Mouse (Mus musculus) liver, embryonic 11.5 days (tissue): ENCODE results near the gene 1700102P08Rik. TPM values are rescaled to one million over a fixed set of nuclear protein-coding genes. Genes with fewer than 3 reads are reported as not detected.
A peak's percentile ranks its signal among the peaks of the same experiment; 100 is the strongest.

ENCODE experiments used
- ATAC-seq: fragments of 200-750 bp; cut with Nextera tagmentation; replicated peaks from 2 replicates; pipeline ENCODE4 v1.8.0; 2017; ENCODE audit warnings: moderate number of reproducible peaks, mild to moderate bottlenecking, moderate TSS enrichment, moderate library complexity; ENCODE audit not compliant: low FRiP score
- DNase-seq: peaks from one replicate; pipeline ENCODE4 v3.0.0-alpha.2; 2017; ENCODE audit warnings: low spot score
- H3K27ac ChIP-seq: fragments of 300-500 bp; sonication (generic); 2 replicates; pipeline ENCODE4 v1.5.1; 2014; ENCODE audit warnings: mild to moderate bottlenecking, low read depth, low read length, control low read depth
- H3K27me3 ChIP-seq: fragments of 300-500 bp; sonication (generic); replicated peaks from 2 replicates; pipeline ENCODE4 v1.6.1; 2014; ENCODE audit warnings: low read length, mixed read lengths; ENCODE audit not compliant: control insufficient read depth, insufficient read depth
- H3K36me3 ChIP-seq: fragments of 300-500 bp; sonication (generic); 2 replicates; pipeline ENCODE4 v1.6.1; 2014; ENCODE audit warnings: mild to moderate bottlenecking, low read length, moderate library complexity, mixed read lengths; ENCODE audit not compliant: control insufficient read depth, insufficient read depth
- H3K4me1 ChIP-seq: fragments of 300-500 bp; sonication (generic); replicated peaks from 2 replicates; pipeline ENCODE4 v1.6.1; 2014; ENCODE audit warnings: low read length, mixed read lengths; ENCODE audit not compliant: control insufficient read depth, insufficient read depth
- H3K4me2 ChIP-seq: fragments of 300-500 bp; sonication (generic); 2 replicates; pipeline ENCODE4 v1.6.1; 2014; ENCODE audit warnings: mild to moderate bottlenecking, control low read depth, moderate library complexity
- H3K4me3 ChIP-seq: fragments of 300-500 bp; sonication (generic); 2 replicates; pipeline ENCODE4 v1.5.1; 2014; ENCODE audit warnings: low read depth, low read length, control low read depth
- H3K9ac ChIP-seq: fragments of 300-500 bp; sonication (generic); 2 replicates; pipeline ENCODE4 v1.6.1; 2014; ENCODE audit warnings: low read depth, low read length, control low read depth
- H3K9me3 ChIP-seq: fragments of 300-500 bp; sonication (generic); 2 replicates; pipeline ENCODE4 v1.6.1; 2016; ENCODE audit warnings: low read length, inconsistent platforms, mixed read lengths; ENCODE audit not compliant: control insufficient read depth
- WGBS: fragments of 180-500 bp; shearing (Covaris S2); extraction: QIAGEN DNeasy Blood & Tissue Kit; methylation state at CpG from one replicate; pipeline ENCODE4 v1.1.7; 2014; 5-methylcytosine and 5-hydroxymethylcytosine counted together
- polyA plus RNA-seq: library from polyadenylated mRNA; unstranded; fragments of >200 nt; fragmentation: Nextera tagmentation; extraction: Ambion mirVana; gene quantifications from 2 replicates; pipeline ENCODE4 v1.2.1, GENCODE M21; 2014

1700102P08Rik gene
- polyA plus RNA-seq, 1 experiment from 2014 or later = 0.81 TPM

- H3K9ac ChIP-seq = no peak overlapping the region
- H3K4me3 ChIP-seq = 0 out of 2 replicates have a peak overlapping the region, but pooled peaks have one; percentile 0
- H3K27ac ChIP-seq = no peak overlapping the region
- peak; percentile 58; the same call in 1 of the 2 replicates for ATAC-seq
- H3K4me2 ChIP-seq = peak overlapping the region; percentile 37
- no peaks in the 10 kb centered on the region for H3K27me3 ChIP-seq
- H3K9me3 ChIP-seq = no peaks in the 10 kb centered on the region
- peak; percentile 45 for DNase-seq
- H3K36me3 ChIP-seq = no peaks in the 10 kb centered on the region
- WGBS = 44% methylated on average over 32 of the region's 32 CpGs
- no peaks in the 10 kb centered on the region for H3K4me1 ChIP-seq
Measured at GRCm38 (mm10) chr9:108431431-108432067, 38.9 kb downstream of the 1700102P08Rik start.

- DNase-seq (no peak), ATAC-seq (no peak)
- Histone ChIP-seq H3K27ac (no peak within 1 kb of the TSS), H3K36me3 (no peaks in the 10 kb centered on the region), H3K9me3 (no peaks in the 10 kb centered on the region), H3K27me3 (no peaks in the 10 kb centered on the region), H3K4me2 (no peak within 1 kb of the TSS), H3K4me1 (no peaks in the 10 kb centered on the region), H3K9ac (no peak within 1 kb of the TSS), H3K4me3 (no peak within 1 kb of the TSS)
- WGBS = 70% methylated on average over 3 of the region's 3 CpGs
Measured at GRCm38 (mm10) chr9:108436182-108436581, 43.6 kb downstream of the 1700102P08Rik start, which contains the start of gene BC048562. Gene BC048562, plus strand, starts transcription at chr9:108436482.

- no peak overlapping the region for H3K4me2 ChIP-seq
- no peaks in the 10 kb centered on the region for H3K4me1 ChIP-seq
- no peaks in the 10 kb centered on the region for H3K9me3 ChIP-seq
- ATAC-seq (no peak), DNase-seq (no peak)
- WGBS = 84% methylated on average over 6 of the region's 6 CpGs
- no peak overlapping the region for H3K27ac ChIP-seq
- H3K9ac ChIP-seq = no peak overlapping the region
- H3K27me3 ChIP-seq = no peaks in the 10 kb centered on the region
- no peak overlapping the region for H3K4me3 ChIP-seq
- H3K36me3 ChIP-seq = no peaks in the 10 kb centered on the region
Measured at GRCm38 (mm10) chr9:108439176-108439575, 46.6 kb downstream of the 1700102P08Rik start.

- no peaks in the 10 kb centered on the region for H3K9me3 ChIP-seq
- no peaks in the 10 kb centered on the region for H3K27me3 ChIP-seq
- H3K4me3 ChIP-seq = no peak overlapping the region
- H3K36me3 ChIP-seq = no peaks in the 10 kb centered on the region
- H3K4me2 ChIP-seq = no peak overlapping the region
- H3K4me1 ChIP-seq = no peaks in the 10 kb centered on the region; the same call in 1 of the 2 replicates
- no peak overlapping the region for H3K9ac ChIP-seq
- WGBS = 63% methylated on average over 5 of the region's 5 CpGs
- no peak for DNase-seq
- no peak for ATAC-seq
- H3K27ac ChIP-seq = no peak overlapping the region
Measured at GRCm38 (mm10) chr9:108440485-108440884, 47.9 kb downstream of the 1700102P08Rik start.

GRCm38 (mm10) chr9:108441236-108441919 is 48.8 kb downstream of the 1700102P08Rik start:
- Histone ChIP-seq H3K4me1 (no peaks in the 10 kb centered on the region; the same call in 1 of the 2 replicates), H3K4me3 (no peak overlapping the region), H3K9me3 (no peaks in the 10 kb centered on the region), H3K4me2 (no peak overlapping the region), H3K27ac (no peak overlapping the region), H3K9ac (no peak overlapping the region), H3K36me3 (no peaks in the 10 kb centered on the region), H3K27me3 (no peaks in the 10 kb centered on the region)
- ATAC-seq (no peak), DNase-seq (no peak)
- WGBS = 88% methylated on average over 11 of the region's 11 CpGs

- no peak for DNase-seq
- Histone ChIP-seq H3K4me1 (peaks cover 8% of the 10 kb centered on the region), H3K36me3 (peaks cover 4% of the 10 kb centered on the region; the same call in 1 of the 2 replicates), H3K27ac (no peak overlapping the region), H3K9me3 (no peaks in the 10 kb centered on the region), H3K9ac (no peak overlapping the region), H3K4me2 (no peak overlapping the region), H3K4me3 (no peak overlapping the region), H3K27me3 (no peaks in the 10 kb centered on the region)
- WGBS = 50% methylated on average over 9 of the region's 9 CpGs
- ATAC-seq = no peak
Measured at GRCm38 (mm10) chr9:108445125-108445524, 52.5 kb downstream of the 1700102P08Rik start.

- peak overlapping the region; percentile 65 for H3K4me3 ChIP-seq
- H3K4me2 ChIP-seq = peak overlapping the region; percentile 98
- peak overlapping the region; percentile 70 for H3K9ac ChIP-seq
- no peak for DNase-seq
- H3K27me3 ChIP-seq = no peaks in the 10 kb centered on the region
- WGBS = 70% methylated on average over 4 of the region's 4 CpGs
- H3K36me3 ChIP-seq = peaks cover 4% of the 10 kb centered on the region; the same call in 1 of the 2 replicates
- peaks cover 41% of the 10 kb centered on the region for H3K4me1 ChIP-seq
- no peak for ATAC-seq
- no peaks in the 10 kb centered on the region for H3K9me3 ChIP-seq
- H3K27ac ChIP-seq = peak overlapping the region; percentile 13; the same call in 1 of the 2 replicates
Measured at GRCm38 (mm10) chr9:108449860-108450259, 57.3 kb downstream of the 1700102P08Rik start.

- peaks cover 41% of the 10 kb centered on the region for H3K4me1 ChIP-seq
- H3K4me3 ChIP-seq = peak overlapping the region; percentile 65
- peak overlapping the region; percentile 90 for H3K27ac ChIP-seq
- H3K9me3 ChIP-seq = no peaks in the 10 kb centered on the region
- H3K4me2 ChIP-seq = peak overlapping the region; percentile 98
- no peak for DNase-seq
- WGBS = 63% methylated on average over 21 of the region's 21 CpGs
- ATAC-seq = peak; percentile 6; the same call in 1 of the 2 replicates
- H3K9ac ChIP-seq = peak overlapping the region; percentile 70
- peaks cover 4% of the 10 kb centered on the region; the same call in 1 of the 2 replicates for H3K36me3 ChIP-seq
- H3K27me3 ChIP-seq = no peaks in the 10 kb centered on the region
Measured at GRCm38 (mm10) chr9:108450292-108451169, 57.9 kb downstream of the 1700102P08Rik start.
